Mouse (Mus musculus): ENCODE measurements at regions not wholly inside any gene's neighbourhood (a gene's known extent, or its start where the extent isn't known, plus 50 kb on each side); places are given as distances from the start of the nearest gene placed in this dataset.

DNA sequence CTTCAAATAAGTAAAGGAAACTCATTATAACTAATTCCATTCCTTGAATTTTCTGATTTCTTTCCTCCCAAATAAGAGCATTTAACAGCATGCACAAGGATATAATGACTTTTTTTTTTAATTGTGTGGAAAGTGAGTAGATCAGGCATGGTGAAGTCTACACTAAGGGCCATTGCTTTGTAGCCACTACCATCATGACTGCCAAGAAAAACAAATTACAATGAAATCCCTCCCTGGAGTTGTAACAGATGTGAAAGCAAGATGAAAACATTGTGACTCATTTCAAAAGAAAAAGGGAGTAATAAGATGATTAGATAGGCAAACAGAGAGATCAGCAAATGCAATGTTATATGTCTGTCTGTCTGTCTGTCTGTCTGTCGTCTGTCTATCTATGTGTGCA, 106.6 kb downstream of the Arl4a start:
- WGBS (ENCODE audit: insufficient replicate concordance) = 38% methylated on average over 1 of the region's 1 CpGs
- no peaks in the 10 kb centered on the region for H3K36me3 ChIP-seq (ENCODE audit: control insufficient read depth, insufficient read depth)
- no peak for ATAC-seq (ENCODE audit: low read depth)
- H3K27ac ChIP-seq (ENCODE audit: low read length) = no peak overlapping the region
- H3K27me3 ChIP-seq (ENCODE audit: control insufficient read depth, insufficient read depth, low read depth, low read length) = no peaks in the 10 kb centered on the region
- no peak overlapping the region for H3K4me2 ChIP-seq (ENCODE audit: low read depth, low read length)
- H3K4me3 ChIP-seq (ENCODE audit: low read depth, low read length) = no peak overlapping the region
- H3K9me3 ChIP-seq (replicated peaks; ENCODE audit: control insufficient read depth, low read length) = no peaks in the 10 kb centered on the region
- H3K4me1 ChIP-seq (ENCODE audit: control insufficient read depth, low read depth, low read length) = no peaks in the 10 kb centered on the region
- no peak overlapping the region for H3K9ac ChIP-seq (ENCODE audit: low read depth, low read length)

DNA sequence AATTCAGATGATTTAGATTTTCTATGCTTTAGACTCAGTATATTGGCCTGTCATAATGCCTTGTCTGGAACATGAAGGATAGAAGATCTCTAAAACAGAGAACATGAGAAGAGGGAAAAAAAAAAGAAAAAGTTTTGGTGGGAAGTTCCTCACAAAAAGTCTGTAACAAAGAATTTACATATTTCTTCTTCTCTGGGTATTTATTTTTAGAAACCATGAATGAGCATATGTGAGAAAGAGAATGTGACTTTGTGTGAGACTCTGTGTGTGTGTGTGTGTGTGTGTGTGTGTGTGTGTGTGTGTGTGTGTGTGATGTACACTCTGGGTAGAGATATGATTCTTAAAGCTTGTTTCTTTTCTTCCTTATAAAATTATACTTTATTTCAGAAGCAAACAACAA, 109.9 kb downstream of the Arl4a start:
- H3K4me3 ChIP-seq (ENCODE audit: low read depth, low read length) = no peak overlapping the region
- no peak for ATAC-seq (ENCODE audit: low read depth)
- no peaks in the 10 kb centered on the region for H3K36me3 ChIP-seq (ENCODE audit: control insufficient read depth, insufficient read depth)
- no peaks in the 10 kb centered on the region for H3K27me3 ChIP-seq (ENCODE audit: control insufficient read depth, insufficient read depth, low read depth, low read length)
- no peak overlapping the region for H3K27ac ChIP-seq (ENCODE audit: low read length)
- no peak overlapping the region for H3K9ac ChIP-seq (ENCODE audit: low read depth, low read length)
- no peaks in the 10 kb centered on the region for H3K4me1 ChIP-seq (ENCODE audit: control insufficient read depth, low read depth, low read length)
- H3K4me2 ChIP-seq (ENCODE audit: low read depth, low read length) = no peak overlapping the region
- H3K9me3 ChIP-seq (replicated peaks; ENCODE audit: control insufficient read depth, low read length) = no peaks in the 10 kb centered on the region

DNA sequence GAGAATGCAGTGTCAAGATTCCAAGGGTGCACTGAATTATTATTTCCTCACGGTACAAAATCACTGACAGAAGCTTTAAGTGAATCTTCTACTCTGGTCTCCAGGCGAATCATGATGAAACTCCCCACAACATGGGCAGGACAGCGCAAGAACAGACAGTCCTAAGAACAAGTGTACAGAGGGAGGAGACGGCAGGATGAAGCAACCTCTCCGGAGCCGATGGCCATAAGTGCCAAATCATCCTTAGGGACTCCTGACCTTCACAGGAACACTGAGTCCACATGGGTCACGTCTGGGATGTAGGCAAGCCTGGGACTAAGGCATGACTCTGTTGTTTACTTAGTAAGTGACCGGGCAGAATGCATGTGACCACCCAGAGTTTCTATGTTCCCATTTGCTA, 110.8 kb downstream of the Arl4a start:
- WGBS (ENCODE audit: insufficient replicate concordance) = 72% methylated on average over 8 of the region's 8 CpGs
- Histone ChIP-seq H3K4me3 (ENCODE audit: low read depth, low read length) (no peak overlapping the region), H3K9me3 (replicated peaks; ENCODE audit: control insufficient read depth, low read length) (no peaks in the 10 kb centered on the region), H3K4me1 (ENCODE audit: control insufficient read depth, low read depth, low read length) (no peaks in the 10 kb centered on the region), H3K36me3 (ENCODE audit: control insufficient read depth, insufficient read depth) (no peaks in the 10 kb centered on the region), H3K9ac (ENCODE audit: low read depth, low read length) (no peak overlapping the region), H3K27me3 (ENCODE audit: control insufficient read depth, insufficient read depth, low read depth, low read length) (no peaks in the 10 kb centered on the region), H3K4me2 (ENCODE audit: low read depth, low read length) (no peak overlapping the region), H3K27ac (ENCODE audit: low read length) (no peak overlapping the region)
- ATAC-seq (ENCODE audit: low read depth) = no peak

DNA sequence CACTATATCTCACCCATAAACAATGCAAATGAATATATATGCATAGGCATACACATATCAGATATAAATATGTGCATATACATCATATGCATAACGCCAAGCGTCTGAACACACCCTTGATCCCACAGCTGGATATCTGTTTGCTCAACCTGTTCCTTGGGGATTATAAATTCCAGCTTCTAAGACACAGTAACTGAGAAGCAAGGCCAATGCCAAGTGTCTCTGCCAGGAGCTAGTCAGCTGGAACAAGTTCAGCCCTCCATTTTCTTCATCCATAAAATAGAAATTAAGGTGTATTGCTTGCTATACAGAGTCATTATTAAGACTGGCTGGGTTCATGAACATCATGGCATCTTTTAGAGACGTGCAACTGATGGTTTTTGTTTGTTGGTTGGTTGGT, 116.3 kb downstream of the Arl4a start:
- no peaks in the 10 kb centered on the region for H3K27me3 ChIP-seq (ENCODE audit: control insufficient read depth, insufficient read depth, low read depth, low read length)

DNA sequence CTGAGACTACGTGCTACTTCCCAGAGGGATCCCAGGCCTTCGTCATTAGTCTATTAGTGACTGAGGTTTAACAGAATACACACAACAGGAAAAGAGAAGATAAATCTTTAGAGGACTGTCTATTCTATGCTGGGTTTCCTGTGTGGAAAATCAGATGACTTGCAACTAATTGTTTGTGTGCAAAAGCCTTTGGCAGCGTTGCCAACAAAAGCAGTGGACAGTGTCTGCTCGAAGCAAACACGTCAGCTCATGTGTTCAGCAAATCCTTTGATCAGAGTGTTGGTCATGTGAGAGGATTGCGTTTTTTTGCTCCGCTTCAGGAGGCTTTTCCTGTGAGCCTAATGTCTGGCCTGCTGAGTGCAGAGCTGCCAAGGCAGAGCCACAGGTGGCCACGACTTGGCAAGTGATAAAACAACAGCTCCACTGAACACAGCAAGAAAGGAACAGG, 117.3 kb downstream of the Arl4a start:
- H3K36me3 ChIP-seq (ENCODE audit: control insufficient read depth, insufficient read depth) = no peaks in the 10 kb centered on the region
- no peaks in the 10 kb centered on the region for H3K27me3 ChIP-seq (ENCODE audit: control insufficient read depth, insufficient read depth, low read depth, low read length)
- ATAC-seq (ENCODE audit: low read depth) = 0 out of 2 replicates have a peak, but pooled peaks have one; percentile 19
- no peaks in the 10 kb centered on the region for H3K4me1 ChIP-seq (ENCODE audit: control insufficient read depth, low read depth, low read length)
- H3K27ac ChIP-seq (ENCODE audit: low read length) = no peak overlapping the region
- H3K9ac ChIP-seq (ENCODE audit: low read depth, low read length) = no peak overlapping the region
- H3K4me3 ChIP-seq (ENCODE audit: low read depth, low read length) = no peak overlapping the region
- 13% methylated on average over 8 of the region's 8 CpGs for WGBS (ENCODE audit: insufficient replicate concordance)
- no peaks in the 10 kb centered on the region for H3K9me3 ChIP-seq (replicated peaks; ENCODE audit: control insufficient read depth, low read length)
- no peak overlapping the region for H3K4me2 ChIP-seq (ENCODE audit: low read depth, low read length)

More for the DNA sequence above, 116.3 kb downstream of the Arl4a start:
- H3K4me2 ChIP-seq (ENCODE audit: low read depth, low read length) = no peak overlapping the region
- H3K9me3 ChIP-seq (replicated peaks; ENCODE audit: control insufficient read depth, low read length) = no peaks in the 10 kb centered on the region
- no peak overlapping the region for H3K9ac ChIP-seq (ENCODE audit: low read depth, low read length)
- no peaks in the 10 kb centered on the region for H3K36me3 ChIP-seq (ENCODE audit: control insufficient read depth, insufficient read depth)
- H3K27ac ChIP-seq (ENCODE audit: low read length) = no peak overlapping the region
- H3K4me1 ChIP-seq (ENCODE audit: control insufficient read depth, low read depth, low read length) = no peaks in the 10 kb centered on the region
- ATAC-seq (ENCODE audit: low read depth) = no peak
- H3K4me3 ChIP-seq (ENCODE audit: low read depth, low read length) = no peak overlapping the region
- 59% methylated on average over 3 of the region's 3 CpGs for WGBS (ENCODE audit: insufficient replicate concordance)

DNA sequence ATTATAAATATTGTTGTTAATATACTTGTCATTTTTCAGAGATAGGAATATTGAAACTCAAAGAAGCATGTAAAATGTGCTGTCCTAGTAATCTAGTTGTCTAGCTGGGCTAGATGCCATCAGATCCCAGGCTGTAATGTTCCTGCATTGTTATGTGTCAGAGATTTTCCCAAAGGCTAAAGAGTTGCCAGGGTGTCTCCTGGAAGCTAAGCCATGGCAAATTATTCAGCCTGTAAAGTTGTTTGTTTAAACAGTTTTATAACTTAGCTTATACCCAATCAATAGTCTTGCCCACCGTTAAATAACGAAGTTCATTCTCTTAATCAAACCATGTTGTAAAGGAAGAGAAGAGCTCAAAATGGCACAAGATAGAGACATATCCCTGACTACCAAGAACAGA, 117.9 kb downstream of the Arl4a start:
- Histone ChIP-seq H3K27me3 (ENCODE audit: control insufficient read depth, insufficient read depth, low read depth, low read length) (no peaks in the 10 kb centered on the region), H3K4me1 (ENCODE audit: control insufficient read depth, low read depth, low read length) (no peaks in the 10 kb centered on the region), H3K4me3 (ENCODE audit: low read depth, low read length) (no peak overlapping the region), H3K4me2 (ENCODE audit: low read depth, low read length) (no peak overlapping the region), H3K9ac (ENCODE audit: low read depth, low read length) (no peak overlapping the region), H3K27ac (ENCODE audit: low read length) (no peak overlapping the region), H3K9me3 (replicated peaks; ENCODE audit: control insufficient read depth, low read length) (no peaks in the 10 kb centered on the region), H3K36me3 (ENCODE audit: control insufficient read depth, insufficient read depth) (no peaks in the 10 kb centered on the region)
- 75% methylated on average over 2 of the region's 2 CpGs for WGBS (ENCODE audit: insufficient replicate concordance)
- no peak for ATAC-seq (ENCODE audit: low read depth)

DNA sequence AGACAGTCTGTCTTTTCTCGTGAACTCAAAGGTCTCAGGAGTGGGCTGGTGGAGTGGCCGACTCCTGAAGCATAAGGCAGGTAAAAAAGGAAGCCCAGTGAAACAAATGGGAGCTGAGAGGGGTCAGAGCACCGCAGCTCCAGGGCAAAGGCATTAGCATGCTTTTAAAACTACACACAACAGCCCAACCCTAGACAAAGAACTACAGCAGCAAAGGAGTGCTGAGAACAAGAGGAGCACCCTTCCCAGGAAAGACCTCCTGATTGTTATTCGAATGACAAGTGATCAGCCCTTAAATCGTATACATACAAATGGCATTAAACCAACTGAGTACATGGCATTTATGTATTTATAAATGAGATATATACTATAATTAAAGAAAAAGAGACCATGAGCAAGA, 149.3 kb downstream of the Arl4a start:
- Histone ChIP-seq H3K9ac (ENCODE audit: low read depth, low read length) (no peak overlapping the region), H3K4me2 (ENCODE audit: low read depth, low read length) (no peak overlapping the region), H3K4me1 (ENCODE audit: control insufficient read depth, low read depth, low read length) (no peaks in the 10 kb centered on the region), H3K4me3 (ENCODE audit: low read depth, low read length) (no peak overlapping the region), H3K36me3 (ENCODE audit: control insufficient read depth, insufficient read depth) (no peaks in the 10 kb centered on the region), H3K9me3 (replicated peaks; ENCODE audit: control insufficient read depth, low read length) (no peaks in the 10 kb centered on the region), H3K27me3 (ENCODE audit: control insufficient read depth, insufficient read depth, low read depth, low read length) (no peaks in the 10 kb centered on the region), H3K27ac (ENCODE audit: low read length) (no peak overlapping the region)
- WGBS (ENCODE audit: insufficient replicate concordance) = 54% methylated on average over 5 of the region's 5 CpGs
- no peak for ATAC-seq (ENCODE audit: low read depth)

DNA sequence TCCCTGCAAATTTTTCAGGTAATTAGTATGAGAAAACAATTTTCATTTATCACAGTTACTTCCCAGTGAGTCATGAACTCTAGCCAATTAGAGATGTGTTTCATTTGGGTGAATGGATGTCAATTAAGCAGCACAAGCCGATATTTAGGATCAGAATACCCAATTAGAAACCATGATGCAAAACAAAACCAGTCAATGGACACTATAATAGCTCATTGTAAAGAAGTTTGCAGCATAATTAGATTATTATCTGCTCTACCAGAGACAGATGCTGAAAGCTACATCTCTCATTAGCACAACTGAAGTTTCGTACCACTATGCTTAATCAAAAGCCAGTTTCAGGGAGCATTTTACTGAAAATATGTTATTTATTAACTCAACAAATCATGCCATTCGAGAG, 152.5 kb downstream of the Arl4a start:
- no peak for ATAC-seq (ENCODE audit: low read depth)
- 54% methylated on average over 3 of the region's 3 CpGs for WGBS (ENCODE audit: insufficient replicate concordance)
- no peaks in the 10 kb centered on the region for H3K27me3 ChIP-seq (ENCODE audit: control insufficient read depth, insufficient read depth, low read depth, low read length)
- H3K36me3 ChIP-seq (ENCODE audit: control insufficient read depth, insufficient read depth) = no peaks in the 10 kb centered on the region
- H3K27ac ChIP-seq (ENCODE audit: low read length) = no peak overlapping the region
- H3K4me2 ChIP-seq (ENCODE audit: low read depth, low read length) = no peak overlapping the region
- H3K4me3 ChIP-seq (ENCODE audit: low read depth, low read length) = no peak overlapping the region
- H3K9ac ChIP-seq (ENCODE audit: low read depth, low read length) = no peak overlapping the region
- no peaks in the 10 kb centered on the region for H3K4me1 ChIP-seq (ENCODE audit: control insufficient read depth, low read depth, low read length)
- H3K9me3 ChIP-seq (replicated peaks; ENCODE audit: control insufficient read depth, low read length) = no peaks in the 10 kb centered on the region

DNA sequence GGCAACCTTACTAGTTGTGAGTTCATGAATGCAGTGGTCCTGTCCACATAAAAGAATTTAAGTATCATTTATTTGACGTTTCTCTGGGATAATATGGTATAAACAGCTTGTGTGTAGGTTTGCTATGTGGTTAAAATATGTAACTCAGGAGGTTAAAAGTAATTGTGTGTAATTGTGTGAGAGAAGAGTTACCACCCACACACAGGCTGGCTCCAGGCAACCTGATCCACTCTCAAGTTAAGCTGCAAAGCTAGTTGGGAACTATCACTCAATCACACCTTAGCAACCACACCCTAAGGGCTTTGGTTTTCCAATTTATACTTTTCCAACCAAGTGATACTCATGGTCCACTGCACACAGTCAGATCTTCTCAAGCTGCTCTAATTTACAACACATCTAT, 157.5 kb downstream of the Arl4a start:
- 59% methylated on average over 1 of the region's 1 CpGs for WGBS (ENCODE audit: insufficient replicate concordance)
- H3K4me3 ChIP-seq (ENCODE audit: low read depth, low read length) = no peak overlapping the region

DNA sequence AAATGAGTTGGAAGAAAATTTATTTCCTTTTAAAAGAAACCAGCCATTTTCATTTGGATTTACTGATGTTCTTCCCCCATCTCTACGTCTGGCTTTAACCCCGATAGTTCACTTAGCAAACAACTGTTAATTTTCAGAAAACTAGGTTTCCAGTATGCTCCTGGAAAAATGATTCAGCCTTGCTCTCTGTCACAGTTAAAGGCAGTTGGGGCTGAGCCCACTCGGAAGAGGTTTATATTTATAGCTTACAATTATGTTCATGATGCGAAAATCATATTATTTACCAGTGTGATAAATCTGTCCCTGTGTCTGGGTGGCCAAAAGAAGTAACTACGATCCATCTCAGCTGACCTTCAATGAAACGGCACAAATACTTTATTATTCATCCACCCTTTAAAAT, 163.9 kb downstream of the Arl4a start:
- WGBS (ENCODE audit: insufficient replicate concordance) = 60% methylated on average over 6 of the region's 6 CpGs
- no peak overlapping the region for H3K9ac ChIP-seq (ENCODE audit: low read depth, low read length)
- no peaks in the 10 kb centered on the region for H3K9me3 ChIP-seq (replicated peaks; ENCODE audit: control insufficient read depth, low read length)
- H3K27ac ChIP-seq (ENCODE audit: low read length) = no peak overlapping the region
- H3K4me1 ChIP-seq (ENCODE audit: control insufficient read depth, low read depth, low read length) = no peaks in the 10 kb centered on the region
- no peak overlapping the region for H3K4me2 ChIP-seq (ENCODE audit: low read depth, low read length)
- no peak overlapping the region for H3K4me3 ChIP-seq (ENCODE audit: low read depth, low read length)
- ATAC-seq (ENCODE audit: low read depth) = no peak
- no peaks in the 10 kb centered on the region for H3K27me3 ChIP-seq (ENCODE audit: control insufficient read depth, insufficient read depth, low read depth, low read length)
- no peaks in the 10 kb centered on the region for H3K36me3 ChIP-seq (ENCODE audit: control insufficient read depth, insufficient read depth)

More for the DNA sequence above, 157.5 kb downstream of the Arl4a start:
- Histone ChIP-seq H3K27ac (ENCODE audit: low read length) (no peak overlapping the region), H3K9me3 (replicated peaks; ENCODE audit: control insufficient read depth, low read length) (no peaks in the 10 kb centered on the region), H3K4me1 (ENCODE audit: control insufficient read depth, low read depth, low read length) (no peaks in the 10 kb centered on the region), H3K27me3 (ENCODE audit: control insufficient read depth, insufficient read depth, low read depth, low read length) (no peaks in the 10 kb centered on the region), H3K4me2 (ENCODE audit: low read depth, low read length) (no peak overlapping the region), H3K9ac (ENCODE audit: low read depth, low read length) (no peak overlapping the region), H3K36me3 (ENCODE audit: control insufficient read depth, insufficient read depth) (no peaks in the 10 kb centered on the region)
- no peak for ATAC-seq (ENCODE audit: low read depth)

All from liver, embryonic 16.5 days (tissue).